Mouse (Mus musculus): ENCODE data around the gene 4930451I11Rik.

4930451I11Rik gene

GRCm38 (mm10) chr7:126833294-126833693 is 1.9 kb upstream of the 4930451I11Rik start:
- no peak for DNase-seq (ENCODE audit: low spot score in 2 of 2)

GRCm38 (mm10) chr7:126832036-126832598 is 678 bp upstream of the 4930451I11Rik start:
- DNase-seq (ENCODE audit: low spot score in 2 of 2): peak; percentile 79 to 91

- DNase-seq (ENCODE audit: low spot score in 2 of 2): no peak
Measured at GRCm38 (mm10) chr7:126825952-126826351, 5.5 kb downstream of the 4930451I11Rik start.

GRCm38 (mm10) chr7:126825403-126825802 is 6.0 kb downstream of the 4930451I11Rik start:
- no peak for DNase-seq (ENCODE audit: low spot score in 2 of 2)

GRCm38 (mm10) chr7:126823940-126824339 is 7.5 kb downstream of the 4930451I11Rik start:
- no peak for DNase-seq (ENCODE audit: low spot score in 2 of 2)

- DNase-seq (ENCODE audit: low spot score in 2 of 2): no peak
Measured at GRCm38 (mm10) chr7:126823202-126823711, 8.2 kb downstream of the 4930451I11Rik start.

GRCm38 (mm10) chr7:126822741-126823140 is 8.7 kb downstream of the 4930451I11Rik start:
- no peak for DNase-seq (ENCODE audit: low spot score in 2 of 2)

- peak; percentile 76 to 93 for DNase-seq (ENCODE audit: low spot score in 2 of 2)
Measured at GRCm38 (mm10) chr7:126821835-126822511, 9.5 kb downstream of the 4930451I11Rik start.

GRCm38 (mm10) chr7:126818818-126819217 is 12.6 kb downstream of the 4930451I11Rik start:
- DNase-seq (ENCODE audit: low spot score in 2 of 2): no peak

GRCm38 (mm10) chr7:126817595-126817994 is 13.8 kb downstream of the 4930451I11Rik start:
- DNase-seq (ENCODE audit: low spot score in 2 of 2): no peak

GRCm38 (mm10) chr7:126816494-126816893 is 14.9 kb downstream of the 4930451I11Rik start:
- DNase-seq (ENCODE audit: low spot score in 2 of 2): no peak

- no peak for DNase-seq (ENCODE audit: low spot score in 2 of 2)
Measured at GRCm38 (mm10) chr7:126815726-126816222, 15.7 kb downstream of the 4930451I11Rik start.

GRCm38 (mm10) chr7:126809723-126810369 is 21.6 kb downstream of the 4930451I11Rik start:
- no peak for DNase-seq (ENCODE audit: low spot score in 2 of 2)

GRCm38 (mm10) chr7:126808703-126809455 is 22.6 kb downstream of the 4930451I11Rik start:
- peak; percentile 77 to 84 for DNase-seq (ENCODE audit: low spot score in 2 of 2)

- DNase-seq (ENCODE audit: low spot score in 2 of 2): no peak
Measured at GRCm38 (mm10) chr7:126807405-126807804, 24.0 kb downstream of the 4930451I11Rik start.

GRCm38 (mm10) chr7:126806956-126807355 is 24.5 kb downstream of the 4930451I11Rik start:
- no peak for DNase-seq (ENCODE audit: low spot score in 2 of 2)

- no peak for DNase-seq (ENCODE audit: low spot score in 2 of 2)
Measured at GRCm38 (mm10) chr7:126803751-126804150, 27.7 kb downstream of the 4930451I11Rik start.

GRCm38 (mm10) chr7:126803181-126803580 is 28.3 kb downstream of the 4930451I11Rik start:
- DNase-seq (ENCODE audit: low spot score in 2 of 2): no peak

- DNase-seq (ENCODE audit: low spot score in 2 of 2): no peak
Measured at GRCm38 (mm10) chr7:126802134-126802889, 29.1 kb downstream of the 4930451I11Rik start.

GRCm38 (mm10) chr7:126801057-126801422 is 30.4 kb downstream of the 4930451I11Rik start:
- no peak for DNase-seq (ENCODE audit: low spot score in 2 of 2)

All from spleen, postnatal 4 days (tissue).